Mouse (Mus musculus): ENCODE data around the gene Pus1. TPM values are rescaled to one million over a fixed set of nuclear protein-coding genes. Genes with fewer than 3 reads are reported as not detected.

Gene Pus1
- polyA plus RNA-seq, 1 experiment = 19.6 TPM

GRCm38 (mm10) chr5:110727850-110728249 lies 52.6 kb downstream of the Pus1 start:
- TF ChIP-seq POLR2A (IDR thresholded peaks at IDR 0.05; ENCODE audit: extremely low read depth, insufficient read depth, low read length) (no peak), CTCF (IDR thresholded peaks at IDR 0.05; ENCODE audit: extremely low read depth, insufficient read depth, low read length) (no peak)
- no peak overlapping the region for H3K27ac ChIP-seq (ENCODE audit: insufficient read depth, low read length)
- no peak overlapping the region for H3K4me3 ChIP-seq (ENCODE audit: insufficient read depth, low read length)
- H3K4me1 ChIP-seq (ENCODE audit: control insufficient read depth, insufficient read depth, low read length) = peaks cover 3% of the 10 kb centered on the region

Other genes starting within 250 kb of the Pus1 start
- 107 and 110 TPM in 2 replicates for gene Galnt9, start 236.3 kb downstream of the Pus1 start, polyA plus RNA-seq (2012; rRNA removed)
- gene Noc4l, start 127.2 kb downstream of the Pus1 start, polyA plus RNA-seq (2012; rRNA removed) = 39.3 and 40.4 TPM in 2 replicates
- 24.6 and 29.9 TPM in 2 replicates for gene Ddx51, start 127.2 kb downstream of the Pus1 start, polyA plus RNA-seq (2012; rRNA removed)
- 26.8 TPM in 2 replicates for gene Ep400, start 9.9 kb downstream of the Pus1 start, polyA plus RNA-seq (2012; rRNA removed)
- 56.4 and 57.8 TPM in 2 replicates for gene Ulk1, start 29.4 kb upstream of the Pus1 start, polyA plus RNA-seq (2012; rRNA removed)
- gene Hscb, start 59.1 kb upstream of the Pus1 start, polyA plus RNA-seq (2012; rRNA removed) = 13.4 and 15.3 TPM in 2 replicates
- gene Chek2, start 59.3 kb upstream of the Pus1 start, polyA plus RNA-seq (2012; rRNA removed) = 1.5 and 1.8 TPM in 2 replicates
- gene Ttc28, start 99.1 kb upstream of the Pus1 start, polyA plus RNA-seq (2012; rRNA removed) = 3.7 and 3.9 TPM in 2 replicates